Mouse (Mus musculus) intestine, postnatal 0 days (tissue): ENCODE results near the gene Hbq1a. TPM values are rescaled to one million over a fixed set of nuclear protein-coding genes. Genes with fewer than 3 reads are reported as not detected.

ENCODE experiments used
- ATAC-seq: fragments of 200-750 bp; cut with Nextera tagmentation; 2 replicates; pipeline ENCODE4 v1.8.0; 2017; ENCODE audit warnings: mild to moderate bottlenecking, moderate TSS enrichment, moderate library complexity
- H3K27ac ChIP-seq: fragments of 300-500 bp; sonication (generic); 2 replicates; pipeline ENCODE4 v1.5.1; 2014; ENCODE audit warnings: mild to moderate bottlenecking, low read depth, low read length, moderate library complexity
- H3K27me3 ChIP-seq: fragments of 300-500 bp; sonication (generic); replicated peaks from 2 replicates; pipeline ENCODE4 v1.6.1; 2014; ENCODE audit warnings: low read length, mixed read lengths; ENCODE audit not compliant: control insufficient read depth, insufficient read depth
- H3K36me3 ChIP-seq: fragments of 300-500 bp; sonication (generic); 2 replicates; pipeline ENCODE4 v1.6.1; 2014; ENCODE audit warnings: mild to moderate bottlenecking, moderate library complexity; ENCODE audit not compliant: control insufficient read depth, insufficient read depth
- H3K4me1 ChIP-seq: fragments of 300-500 bp; sonication (generic); replicated peaks from 2 replicates; pipeline ENCODE4 v1.6.1; 2014; ENCODE audit warnings: antibody characterized with exemption, low read length, mixed read lengths; ENCODE audit not compliant: control insufficient read depth, insufficient read depth
- H3K4me2 ChIP-seq: fragments of 300-500 bp; sonication (generic); replicated peaks from 2 replicates; pipeline ENCODE4 v1.6.1; 2014; ENCODE audit warnings: low read depth, mild to moderate bottlenecking, moderate library complexity
- H3K4me3 ChIP-seq: fragments of 300-500 bp; sonication (generic); 2 replicates; pipeline ENCODE4 v1.5.1; 2014; ENCODE audit warnings: low read depth, low read length
- H3K9ac ChIP-seq: fragments of 300-500 bp; sonication (generic); 2 replicates; pipeline ENCODE4 v1.6.1; 2014; ENCODE audit warnings: mild to moderate bottlenecking, low read depth, low read length
- H3K9me3 ChIP-seq: fragments of 300-500 bp; sonication (generic); 2 replicates; pipeline ENCODE4 v1.6.1; 2016; ENCODE audit warnings: mixed run types; ENCODE audit not compliant: control insufficient read depth
- CTCF ChIP-seq: sonication (generic); IDR thresholded peaks from 2 replicates; pipeline ENCODE4 v1.5.1; 2016; ENCODE audit warnings: low read depth, mild to moderate bottlenecking, control low read depth, antibody characterized with exemption, moderate library complexity
- WGBS: fragments of 180-500 bp; shearing (Covaris S2); extraction: QIAGEN DNeasy Blood & Tissue Kit; methylation state at CpG from one replicate; pipeline ENCODE4 v1.1.7; 2014; 5-methylcytosine and 5-hydroxymethylcytosine counted together
- polyA plus RNA-seq: library from polyadenylated mRNA; unstranded; fragments of >200 nt; fragmentation: Nextera tagmentation; extraction: Ambion mirVana; gene quantifications from 2 replicates; pipeline ENCODE4 v1.2.1, GENCODE M21; 2015

The Hbq1a gene
- polyA plus RNA-seq, 1 experiment from 2014 or later = 0.21 TPM

- no peaks in the 10 kb centered on the region for H3K27me3 ChIP-seq
- no peaks in the 10 kb centered on the region for H3K9me3 ChIP-seq
- no peak for TF ChIP-seq CTCF
- no peak overlapping the region for H3K27ac ChIP-seq
- no peak overlapping the region for H3K4me3 ChIP-seq
- H3K4me1 ChIP-seq = no peaks in the 10 kb centered on the region
- no peaks in the 10 kb centered on the region for H3K36me3 ChIP-seq
- no peak overlapping the region for H3K4me2 ChIP-seq
- 79% methylated on average over 1 of the region's 1 CpGs for WGBS
- no peak for ATAC-seq
- no peak overlapping the region for H3K9ac ChIP-seq
Observed at GRCm38 (mm10) chr11:32307006-32307405, 7.1 kb downstream of the Hbq1a start.

- H3K27me3 ChIP-seq = no peaks in the 10 kb centered on the region
- ATAC-seq = no peak
- no peak for TF ChIP-seq CTCF
- no peaks in the 10 kb centered on the region for H3K36me3 ChIP-seq
- no peak overlapping the region for H3K9ac ChIP-seq
- no peak overlapping the region for H3K27ac ChIP-seq
- H3K4me2 ChIP-seq = no peak overlapping the region
- H3K4me3 ChIP-seq = no peak overlapping the region
- no peaks in the 10 kb centered on the region for H3K9me3 ChIP-seq
- H3K4me1 ChIP-seq = no peaks in the 10 kb centered on the region
- 66% methylated on average over 4 of the region's 4 CpGs for WGBS
Observed at GRCm38 (mm10) chr11:32309446-32309845, 9.6 kb downstream of the Hbq1a start.

- TF ChIP-seq CTCF = no peak
- no peak overlapping the region for H3K9ac ChIP-seq
- no peaks in the 10 kb centered on the region for H3K4me1 ChIP-seq
- H3K36me3 ChIP-seq = no peaks in the 10 kb centered on the region
- WGBS = 72% methylated on average over 3 of the region's 3 CpGs
- ATAC-seq = no peak
- no peak overlapping the region for H3K4me3 ChIP-seq
- H3K27me3 ChIP-seq = no peaks in the 10 kb centered on the region
- H3K9me3 ChIP-seq = no peaks in the 10 kb centered on the region
- no peak overlapping the region for H3K4me2 ChIP-seq
- no peak overlapping the region for H3K27ac ChIP-seq
Observed at GRCm38 (mm10) chr11:32309928-32310327, 10.1 kb downstream of the Hbq1a start.

GRCm38 (mm10) chr11:32316009-32316408 is 16.1 kb downstream of the Hbq1a start:
- H3K4me2 ChIP-seq = no peak overlapping the region
- H3K27me3 ChIP-seq = no peaks in the 10 kb centered on the region
- H3K9me3 ChIP-seq = no peaks in the 10 kb centered on the region
- no peaks in the 10 kb centered on the region for H3K36me3 ChIP-seq
- TF ChIP-seq CTCF = no peak
- H3K4me1 ChIP-seq = no peaks in the 10 kb centered on the region
- no peak for ATAC-seq
- 88% methylated on average over 3 of the region's 3 CpGs for WGBS
- no peak overlapping the region for H3K4me3 ChIP-seq
- no peak overlapping the region for H3K27ac ChIP-seq
- H3K9ac ChIP-seq = no peak overlapping the region

- Histone ChIP-seq H3K9me3 (no peaks in the 10 kb centered on the region), H3K4me2 (no peak overlapping the region), H3K4me3 (no peak overlapping the region), H3K27ac (no peak overlapping the region), H3K9ac (no peak overlapping the region), H3K36me3 (no peaks in the 10 kb centered on the region), H3K4me1 (no peaks in the 10 kb centered on the region), H3K27me3 (no peaks in the 10 kb centered on the region)
- no peak for ATAC-seq
- WGBS = 65% methylated on average over 11 of the region's 11 CpGs
- no peak for TF ChIP-seq CTCF
Observed at GRCm38 (mm10) chr11:32320507-32321195, 20.8 kb downstream of the Hbq1a start.

- Histone ChIP-seq H3K4me3 (no peak overlapping the region), H3K27me3 (no peaks in the 10 kb centered on the region), H3K9me3 (no peaks in the 10 kb centered on the region), H3K36me3 (no peaks in the 10 kb centered on the region), H3K9ac (no peak overlapping the region), H3K4me1 (no peaks in the 10 kb centered on the region), H3K27ac (no peak overlapping the region), H3K4me2 (no peak overlapping the region)
- 43% methylated on average over 8 of the region's 8 CpGs for WGBS
- 0 out of 2 replicates have a peak, but pooled peaks have one; percentile 19 for ATAC-seq
- peak; percentile 92 for TF ChIP-seq CTCF
Observed at GRCm38 (mm10) chr11:32321196-32321565, 21.3 kb downstream of the Hbq1a start.
